Mouse (Mus musculus): ENCODE results near the gene Zbtb16.

DNA sequence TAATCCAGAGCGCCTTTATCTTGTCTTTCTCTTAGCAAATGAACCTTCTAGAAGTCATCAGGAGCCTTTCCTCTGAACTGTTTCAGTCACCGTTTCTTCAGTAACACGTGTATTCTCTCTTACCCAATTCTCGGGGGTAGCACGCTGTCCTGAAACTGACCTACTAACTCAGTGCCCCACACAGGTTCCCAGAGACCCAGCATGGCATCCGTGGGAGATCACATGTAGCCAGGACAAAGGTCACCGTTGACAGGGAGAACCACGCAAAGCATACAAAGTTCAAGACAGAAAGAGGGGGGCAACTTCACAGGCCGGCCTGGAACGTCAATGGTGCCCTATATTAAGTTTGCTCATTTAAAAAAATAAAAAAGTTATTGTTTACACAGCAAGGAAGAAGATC lies 89.5 kb downstream of the Zbtb16 start:
- TF ChIP-seq CTCF (IDR thresholded peaks at IDR 0.05) (no peak), POLR2A (IDR thresholded peaks at IDR 0.05; ENCODE audit: insufficient read depth, low read depth, low read length) (no peak)
